Mouse (Mus musculus) ES-E14 (cell line): ENCODE data around the gene Osbpl11. TPM values are rescaled to one million over a fixed set of nuclear protein-coding genes. Genes with fewer than 3 reads are reported as not detected.

ENCODE experiments used
- DNase-seq: peaks from one replicate; pipeline ENCODE4 v3.0.0-alpha.2; 2013; ENCODE audit warnings: low read depth, low spot score
- H3K27ac ChIP-seq: 2 replicates; pipeline ENCODE4 v1.5.1; 2012; ENCODE audit warnings: low read depth, mild to moderate bottlenecking, low read length, moderate library complexity, mixed read lengths; ENCODE audit not compliant: poor library complexity, insufficient read depth, severe bottlenecking
- H3K36me3 ChIP-seq: 2 replicates; pipeline ENCODE4 v1.6.1; 2012; ENCODE audit warnings: mild to moderate bottlenecking, low read length, moderate library complexity, mixed read lengths; ENCODE audit not compliant: control insufficient read depth, poor library complexity, insufficient read depth, severe bottlenecking
- H3K4me1 ChIP-seq, 2 experiments: fragments of 150-350 bp in 1 of 2; sonication (generic) in 1 of 2; 2 replicates each; pipeline ENCODE4 v1.6.1; 2012; ENCODE audit warnings: low read length in 2 of 2, mild to moderate bottlenecking in 1 of 2, mixed read lengths in 1 of 2; ENCODE audit not compliant: control insufficient read depth in 2 of 2, insufficient read depth in 2 of 2, poor library complexity in 1 of 2
- H3K4me3 ChIP-seq, 2 experiments: fragments of 150-350 bp in 1 of 2; sonication (generic) in 1 of 2; 2 replicates each; pipeline ENCODE4 v1.5.1; 2012; ENCODE audit warnings: low read length in 2 of 2, low read depth in 1 of 2, mild to moderate bottlenecking in 1 of 2, mixed read lengths in 1 of 2; ENCODE audit not compliant: insufficient read depth in 1 of 2, poor library complexity in 1 of 2, severe bottlenecking in 1 of 2
- H3K9ac ChIP-seq: 2 replicates; pipeline ENCODE4 v1.6.1; 2012; ENCODE audit warnings: low read depth, mild to moderate bottlenecking, low read length, mixed read lengths; ENCODE audit not compliant: poor library complexity, insufficient read depth, severe bottlenecking
- H3K9me3 ChIP-seq: fragments of 150-350 bp; sonication (generic); 2 replicates; pipeline ENCODE4 v1.6.1; 2012; ENCODE audit warnings: low read depth, mild to moderate bottlenecking, low read length; ENCODE audit not compliant: control insufficient read depth, insufficient read depth
- CHD2 ChIP-seq: IDR thresholded peaks from 2 replicates; pipeline ENCODE4 v1.6.1; 2014; ENCODE audit warnings: mild to moderate bottlenecking, low read depth, low read length, inconsistent platforms
- HCFC1 ChIP-seq: IDR thresholded peaks from 2 replicates; pipeline ENCODE4 v1.6.1; 2012; ENCODE audit warnings: low read length, inconsistent platforms, borderline replicate concordance; ENCODE audit not compliant: insufficient read depth
- MAFK ChIP-seq: IDR thresholded peaks from 2 replicates; pipeline ENCODE4 v1.6.1; 2014; ENCODE audit warnings: mild to moderate bottlenecking, low read depth, low read length, inconsistent platforms; ENCODE audit not compliant: insufficient read depth
- ZC3H11A ChIP-seq: IDR thresholded peaks from 2 replicates; pipeline ENCODE4 v1.6.1; 2012; ENCODE audit warnings: low read depth, mild to moderate bottlenecking, inconsistent platforms, low read length, borderline replicate concordance
- ZNF384 ChIP-seq: IDR thresholded peaks from 2 replicates; pipeline ENCODE4 v1.6.1; 2012; ENCODE audit warnings: low read depth, low read length, inconsistent platforms
- in situ Hi-C, 2 experiments: fragments of 600-800 bp; cut with MboI; formaldehyde crosslinking; loops; one replicate each; pipeline ENCODE4 v1.15.1; 2025; ENCODE audit warnings: low sequenced_read_pairs in 2 of 2, inconsistent platforms in 1 of 2; ENCODE audit not compliant: unreplicated experiment in 2 of 2
- total RNA-seq: library from RNA; depleted of rRNA; stranded (reverse); fragments of 300-350 nt; gene quantifications from 2 replicates; pipeline ENCODE4 v1.2.3, GENCODE M21; 2012

Gene Osbpl11
- total RNA-seq, 1 experiment, result 15.6 TPM

DNA sequence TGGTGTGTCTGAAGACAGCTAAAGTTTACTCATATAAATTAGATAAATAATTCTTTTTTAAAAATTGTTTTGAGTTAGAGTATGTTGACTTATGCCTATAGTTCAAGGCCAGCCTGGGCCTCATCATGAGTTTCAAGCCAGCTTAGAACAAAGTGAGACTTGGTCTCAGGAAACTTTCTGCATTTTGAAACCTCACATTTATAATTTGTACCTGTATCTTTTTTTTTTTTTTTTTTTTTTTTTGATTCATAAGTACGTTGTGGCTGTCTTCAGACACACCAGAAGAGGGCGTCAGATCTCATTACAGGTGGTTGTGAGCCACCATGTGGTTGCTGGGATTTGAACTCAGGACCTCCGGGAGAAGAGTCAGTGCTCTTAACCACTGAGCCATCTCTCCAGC lies 75.0 kb downstream of the Osbpl11 start:
- Histone ChIP-seq H3K4me3 (no peak overlapping the region), H3K9ac (no peak overlapping the region), H3K27ac (no peak overlapping the region), H3K4me1 (peaks cover 0 to 4% of the 10 kb centered on the region in 2 experiments; a peak in 1 of 4 replicates), H3K36me3 (no peaks in the 10 kb centered on the region), H3K9me3 (no peaks in the 10 kb centered on the region)
- TF ChIP-seq HCFC1 (no peak), ZNF384 (peak; percentile 46; the same call in 1 of the 2 replicates), ZC3H11A (no peak), CHD2 (no peak)
- no peak for DNase-seq
- in situ Hi-C loops, result no loop called here

GRCm38 (mm10) chr16:33260825-33261224 lies 76.0 kb downstream of the Osbpl11 start:
- H3K36me3 ChIP-seq, result no peaks in the 10 kb centered on the region
- H3K4me1 ChIP-seq, result peaks cover 0 to 4% of the 10 kb centered on the region in 2 experiments; a peak in 1 of 4 replicates
- in situ Hi-C loops, result no loop called here
- no peak overlapping the region for H3K4me3 ChIP-seq
- H3K9ac ChIP-seq, result no peak overlapping the region
- no peaks in the 10 kb centered on the region for H3K9me3 ChIP-seq
- H3K27ac ChIP-seq, result no peak overlapping the region
- TF ChIP-seq CHD2 (no peak), MAFK (no peak), ZC3H11A (no peak), HCFC1 (no peak), ZNF384 (no peak)
- DNase-seq, result no peak

DNA sequence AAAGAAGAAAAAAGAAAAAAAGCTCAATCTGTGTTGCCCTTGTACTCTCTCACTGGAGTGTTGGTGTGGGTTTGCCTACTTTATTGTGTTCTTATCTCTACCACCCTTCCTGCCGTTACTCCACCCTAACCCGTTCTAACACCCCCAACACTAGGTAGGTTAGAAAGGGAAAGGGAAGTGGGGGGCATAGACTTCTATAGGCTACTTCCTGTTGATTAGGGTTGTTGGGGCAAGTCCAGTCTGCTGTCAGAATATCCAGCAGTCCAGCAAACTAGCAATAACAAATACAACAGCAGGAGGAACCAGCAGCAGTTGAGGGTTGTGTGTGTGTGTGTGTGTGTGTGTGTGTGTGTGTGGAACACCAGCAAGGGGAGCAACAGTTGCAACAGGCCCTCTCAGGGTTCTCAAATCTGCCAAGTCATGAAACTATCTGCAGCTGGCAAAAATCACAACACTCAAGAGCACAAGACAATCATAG lies 76.8 kb downstream of the Osbpl11 start:
- Histone ChIP-seq H3K36me3 (no peaks in the 10 kb centered on the region), H3K9me3 (no peaks in the 10 kb centered on the region), H3K9ac (no peak overlapping the region), H3K4me1 (peaks cover 0 to 4% of the 10 kb centered on the region in 2 experiments; a peak in 1 of 4 replicates), H3K27ac (no peak overlapping the region), H3K4me3 (no peak overlapping the region)
- no peak for DNase-seq
- TF ChIP-seq MAFK (no peak), HCFC1 (no peak), ZC3H11A (no peak), CHD2 (no peak)
- in situ Hi-C loops, result no loop called here

- in situ Hi-C loops, result no loop called here
- H3K4me1 ChIP-seq, result peaks cover 0 to 4% of the 10 kb centered on the region in 2 experiments; a peak in 1 of 4 replicates
- H3K36me3 ChIP-seq, result no peaks in the 10 kb centered on the region
- no peak for DNase-seq
- H3K27ac ChIP-seq, result no peak overlapping the region
- TF ChIP-seq CHD2 (no peak), ZC3H11A (no peak), MAFK (no peak), HCFC1 (no peak), ZNF384 (no peak)
- H3K9ac ChIP-seq, result no peak overlapping the region
- H3K4me3 ChIP-seq, result no peak overlapping the region
- no peaks in the 10 kb centered on the region for H3K9me3 ChIP-seq
Measured at GRCm38 (mm10) chr16:33262096-33262495, 77.2 kb downstream of the Osbpl11 start.

DNA sequence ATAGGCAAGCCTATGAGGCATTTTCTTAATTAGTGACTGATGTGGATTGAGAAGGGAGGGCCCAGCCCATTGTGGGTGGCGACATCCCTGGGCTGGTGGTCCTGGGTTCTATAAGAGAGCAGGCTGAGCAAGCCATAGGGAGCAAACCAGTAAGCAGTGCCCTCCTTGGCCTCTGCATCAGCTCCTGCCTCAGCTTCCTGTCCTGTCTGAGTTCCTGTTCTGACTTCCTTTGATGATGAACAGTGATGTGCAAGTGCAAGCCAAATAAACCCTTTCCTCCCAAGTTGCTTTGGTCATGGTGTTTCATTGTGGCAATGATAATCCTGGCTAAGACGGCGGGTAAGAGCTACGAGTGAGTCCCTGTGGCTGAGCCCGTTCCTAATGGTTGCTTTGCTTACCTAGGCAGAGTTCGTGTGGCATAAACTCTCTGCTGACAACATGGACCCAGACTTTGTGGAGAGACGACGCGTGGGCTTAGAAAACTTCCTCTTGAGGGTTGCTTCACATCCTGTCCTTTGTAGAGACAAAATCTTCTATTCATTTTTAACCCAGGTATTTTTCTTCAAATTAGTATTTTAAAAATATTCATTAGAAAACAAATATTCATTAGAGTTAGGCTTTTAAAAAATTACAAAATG lies 82.9 kb downstream of the Osbpl11 start:
- DNase-seq, result no peak
- Histone ChIP-seq H3K9ac (no peak overlapping the region), H3K27ac (no peak overlapping the region), H3K9me3 (no peaks in the 10 kb centered on the region), H3K36me3 (peaks cover 7% of the 10 kb centered on the region), H3K4me1 (no peaks in the 10 kb centered on the region), H3K4me3 (no peak overlapping the region)
- TF ChIP-seq CHD2 (no peak), MAFK (no peak), ZC3H11A (no peak), ZNF384 (no peak), HCFC1 (no peak)
- in situ Hi-C loops, result no loop called here
